Mouse (Mus musculus) kidney, postnatal 0 days (tissue): ENCODE results near the gene Ctns. TPM values are rescaled to one million over a fixed set of nuclear protein-coding genes. Genes with fewer than 3 reads are reported as not detected.

ENCODE experiments used
- ATAC-seq: fragments of 200-750 bp; cut with Nextera tagmentation; replicated peaks from 2 replicates; pipeline ENCODE4 v1.8.0; 2017; ENCODE audit warnings: low read depth, moderate number of reproducible peaks, moderate TSS enrichment, moderate library complexity; ENCODE audit not compliant: low FRiP score
- DNase-seq: peaks from one replicate; pipeline ENCODE4 v3.0.0-alpha.2; 2016; ENCODE audit warnings: low spot score
- H3K27ac ChIP-seq: fragments of 300-500 bp; sonication (generic); 2 replicates; pipeline ENCODE4 v1.5.1; 2014; ENCODE audit warnings: mild to moderate bottlenecking
- H3K27me3 ChIP-seq: fragments of 300-500 bp; sonication (generic); 2 replicates; pipeline ENCODE4 v1.6.1; 2014; ENCODE audit warnings: low read length, mixed read lengths; ENCODE audit not compliant: insufficient read depth
- H3K36me3 ChIP-seq: fragments of 300-500 bp; sonication (generic); 2 replicates; pipeline ENCODE4 v1.6.1; 2014; ENCODE audit warnings: low read length, mixed read lengths; ENCODE audit not compliant: insufficient read depth
- H3K4me1 ChIP-seq: fragments of 300-500 bp; sonication (generic); replicated peaks from 2 replicates; pipeline ENCODE4 v1.6.1; 2014; ENCODE audit warnings: antibody characterized with exemption, low read length, mixed read lengths; ENCODE audit not compliant: insufficient read depth
- H3K4me2 ChIP-seq: fragments of 300-500 bp; sonication (generic); 2 replicates; pipeline ENCODE4 v1.6.1; 2014; ENCODE audit warnings: mild to moderate bottlenecking, low read length, moderate library complexity, mixed read lengths
- H3K4me3 ChIP-seq: fragments of 300-500 bp; sonication (generic); replicated peaks from 2 replicates; pipeline ENCODE4 v1.5.1; 2014; ENCODE audit warnings: low read depth, low read length
- H3K9ac ChIP-seq: fragments of 300-500 bp; sonication (generic); 2 replicates; pipeline ENCODE4 v1.6.1; 2014; ENCODE audit warnings: low read depth, low read length
- H3K9me3 ChIP-seq: fragments of 300-500 bp; sonication (generic); replicated peaks from 2 replicates; pipeline ENCODE4 v1.6.1; 2016; ENCODE audit warnings: low read length, inconsistent platforms, mixed read lengths
- CTCF ChIP-seq: IDR thresholded peaks from 2 replicates; pipeline ENCODE4 v1.5.1; 2016; ENCODE audit warnings: antibody characterized with exemption, low read depth, mild to moderate bottlenecking, moderate library complexity
- WGBS: fragments of 180-500 bp; shearing (Covaris S2); extraction: QIAGEN DNeasy Blood & Tissue Kit; methylation state at CpG from one replicate; pipeline ENCODE4 v1.1.7; 2014; 5-methylcytosine and 5-hydroxymethylcytosine counted together
- polyA plus RNA-seq: library from polyadenylated mRNA; unstranded; fragments of >200 nt; fragmentation: Nextera tagmentation; extraction: Ambion mirVana; gene quantifications from 2 replicates; pipeline ENCODE4 v1.2.1, GENCODE M21; 2015

The Ctns gene
- polyA plus RNA-seq: 21.7 and 22.8 TPM in 2 replicates

GRCm38 (mm10) chr11:73198603-73199229, at the start of gene Ctns:
Ctns (minus strand) TSS chr11:73199042.
- Histone ChIP-seq H3K4me1 (no peaks in the 10 kb centered on the region), H3K9ac (peak within 1 kb of the TSS; percentile 66), H3K9me3 (no peaks in the 10 kb centered on the region), H3K36me3 (0 out of 2 replicates have a peak, but pooled peaks cover 9% of the 10 kb centered on the region), H3K27me3 (no peaks in the 10 kb centered on the region), H3K27ac (no peak within 1 kb of the TSS), H3K4me2 (peak within 1 kb of the TSS; percentile 69), H3K4me3 (peak within 1 kb of the TSS; percentile 59)
- WGBS: under 1% methylated on average over 22 of the region's 22 CpGs
- DNase-seq: peak; percentile 96
- no peak for TF ChIP-seq CTCF
- peak; percentile 96 for ATAC-seq

- ATAC-seq: no peak
- H3K4me3 ChIP-seq: no peak overlapping the region
- no peaks in the 10 kb centered on the region for H3K36me3 ChIP-seq
- H3K4me1 ChIP-seq: no peaks in the 10 kb centered on the region
- H3K9ac ChIP-seq: no peak overlapping the region
- no peaks in the 10 kb centered on the region for H3K27me3 ChIP-seq
- no peaks in the 10 kb centered on the region for H3K9me3 ChIP-seq
- no peak for TF ChIP-seq CTCF
- 78% methylated on average over 4 of the region's 4 CpGs for WGBS
- H3K27ac ChIP-seq: no peak overlapping the region
- no peak overlapping the region for H3K4me2 ChIP-seq
- DNase-seq: no peak
Observed at GRCm38 (mm10) chr11:73242777-73243176, 43.9 kb upstream of the Ctns start.

GRCm38 (mm10) chr11:73242199-73242598, 43.4 kb upstream of the Ctns start:
- WGBS: 56% methylated on average over 6 of the region's 6 CpGs
- TF ChIP-seq CTCF: no peak
- Histone ChIP-seq H3K9ac (no peak overlapping the region), H3K36me3 (no peaks in the 10 kb centered on the region), H3K4me3 (no peak overlapping the region), H3K27me3 (no peaks in the 10 kb centered on the region), H3K27ac (no peak overlapping the region), H3K4me1 (no peaks in the 10 kb centered on the region), H3K4me2 (no peak overlapping the region), H3K9me3 (no peaks in the 10 kb centered on the region)
- DNase-seq (no peak), ATAC-seq (no peak)

GRCm38 (mm10) chr11:73236731-73237130, 37.9 kb upstream of the Ctns start:
- no peaks in the 10 kb centered on the region for H3K36me3 ChIP-seq
- H3K27ac ChIP-seq: no peak overlapping the region
- 64% methylated on average over 3 of the region's 3 CpGs for WGBS
- H3K9me3 ChIP-seq: no peaks in the 10 kb centered on the region
- no peak overlapping the region for H3K9ac ChIP-seq
- no peak overlapping the region for H3K4me3 ChIP-seq
- H3K27me3 ChIP-seq: no peaks in the 10 kb centered on the region
- DNase-seq (peak; percentile 6), ATAC-seq (no peak)
- no peak for TF ChIP-seq CTCF
- no peak overlapping the region for H3K4me2 ChIP-seq
- no peaks in the 10 kb centered on the region for H3K4me1 ChIP-seq

GRCm38 (mm10) chr11:73235990-73236701, 37.3 kb upstream of the Ctns start:
- ATAC-seq (no peak), DNase-seq (peak; percentile 81)
- H3K4me2 ChIP-seq: no peak overlapping the region
- no peak overlapping the region for H3K9ac ChIP-seq
- H3K36me3 ChIP-seq: no peaks in the 10 kb centered on the region
- no peaks in the 10 kb centered on the region for H3K4me1 ChIP-seq
- H3K27me3 ChIP-seq: no peaks in the 10 kb centered on the region
- H3K4me3 ChIP-seq: no peak overlapping the region
- TF ChIP-seq CTCF: no peak
- no peaks in the 10 kb centered on the region for H3K9me3 ChIP-seq
- H3K27ac ChIP-seq: peak overlapping the region; percentile 70; the same call in 1 of the 2 replicates
- WGBS: 11% methylated on average over 5 of the region's 5 CpGs

- DNase-seq (no peak), ATAC-seq (no peak)
- Histone ChIP-seq H3K4me1 (no peaks in the 10 kb centered on the region), H3K27ac (no peak within 1 kb of the TSS), H3K9ac (no peak within 1 kb of the TSS), H3K4me2 (no peak within 1 kb of the TSS), H3K4me3 (no peak within 1 kb of the TSS), H3K9me3 (no peaks in the 10 kb centered on the region), H3K27me3 (no peaks in the 10 kb centered on the region), H3K36me3 (no peaks in the 10 kb centered on the region)
- TF ChIP-seq CTCF: no peak
- 87% methylated on average over 5 of the region's 5 CpGs for WGBS
Observed at GRCm38 (mm10) chr11:73233992-73234391, 35.1 kb upstream of the Ctns start, which contains the start of gene Trpv1. Trpv1 (plus strand) TSS chr11:73234292.
